Mouse (Mus musculus) lung, adult 2 months (tissue): ENCODE data around the gene Nr3c2.

Source experiments
- CTCF ChIP-seq: fragments of 200-500 bp; IDR thresholded peaks from 2 replicates; pipeline ENCODE4 v1.5.1; 2011; ENCODE audit warnings: mild to moderate bottlenecking, low read length, control low read depth; ENCODE audit not compliant: insufficient read depth
- POLR2A ChIP-seq: fragments of 200-500 bp; IDR thresholded peaks from 2 replicates; pipeline ENCODE4 v1.6.1; 2011; ENCODE audit warnings: low read depth, mild to moderate bottlenecking, control low read depth, low read length, borderline replicate concordance; ENCODE audit errors: extremely low read depth

- TF ChIP-seq POLR2A (no peak), CTCF (no peak)
Observed at GRCm38 (mm10) chr8:77012641-77013040, 113.4 kb downstream of the Nr3c2 start.
